Mouse (Mus musculus) embryo, embryonic 10.5 days (tissue): ENCODE results near the gene Olfr1265.

Experiments used
- DNase-seq: peaks from one replicate; pipeline ENCODE4 v3.0.0-alpha.2; 2015; ENCODE audit warnings: low spot score

Gene Olfr1265

DNA sequence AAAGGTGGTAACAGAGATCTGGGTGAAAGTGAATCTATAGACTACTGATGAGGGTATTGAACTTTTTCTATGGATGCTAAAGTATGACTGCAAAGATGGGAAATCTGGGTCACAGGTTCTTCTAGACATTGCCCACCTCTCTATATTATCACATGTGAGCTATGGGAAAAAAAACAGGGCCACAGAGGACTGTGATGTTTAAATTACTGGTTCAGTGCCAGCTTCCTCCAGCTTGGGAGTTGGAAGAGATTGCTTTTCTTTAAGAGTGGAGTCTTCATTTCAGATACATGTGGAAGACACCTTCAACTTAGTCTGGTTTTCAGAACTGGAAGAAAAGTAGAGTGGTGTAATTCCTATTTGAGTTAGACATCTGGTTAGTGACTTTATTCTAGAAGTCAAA, at the start of gene Olfr1265:
Gene Olfr1265, plus strand, starts transcription at position 301 of the 400 bp plus-strand sequence.
- DNase-seq, result no peak

DNA sequence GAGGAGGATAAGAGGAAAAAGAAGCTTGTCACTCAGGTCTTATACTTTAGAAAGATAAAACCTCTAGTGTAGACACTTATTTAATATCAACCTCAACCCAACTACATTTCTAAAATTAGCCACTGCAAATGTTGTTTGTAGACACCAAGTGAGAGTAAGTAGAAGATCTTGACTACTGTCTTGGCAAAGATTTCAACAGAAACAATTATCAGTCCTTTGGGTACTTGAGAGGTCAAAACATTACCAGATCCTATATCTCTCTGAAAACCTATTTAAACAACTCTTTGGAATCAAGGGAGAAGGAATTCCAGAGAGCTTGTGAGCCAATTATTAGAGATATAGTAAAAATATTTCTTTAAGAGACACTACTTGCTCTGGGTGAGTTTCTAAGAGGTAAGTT, 44.2 kb upstream of the Olfr1265 start, which contains the start of gene Olfr1261:
Gene Olfr1261, plus strand, starts transcription at position 301 of the 400 bp plus-strand sequence.
- no peak for DNase-seq

DNA sequence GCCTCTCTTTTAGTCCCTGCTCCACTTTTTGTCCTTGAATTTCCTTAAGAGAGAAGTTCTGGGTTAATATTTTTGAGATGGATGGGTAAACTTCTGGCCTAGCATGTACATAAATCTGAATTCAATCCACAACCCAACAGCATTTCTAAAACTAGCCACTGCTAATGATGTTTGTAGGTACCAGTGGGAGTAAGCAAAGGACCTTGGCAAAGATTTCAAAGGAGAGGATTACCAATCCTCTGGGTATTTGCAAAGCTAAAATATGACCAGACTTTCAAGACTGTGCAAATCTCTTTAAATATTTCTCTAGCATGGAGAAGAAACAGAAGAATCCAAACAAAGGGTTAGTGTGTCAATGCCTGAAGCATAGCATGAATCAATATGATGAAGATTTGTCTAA, 35.3 kb upstream of the Olfr1265 start, which contains the start of gene Olfr1262:
Gene Olfr1262, plus strand, starts transcription at position 301 of the 400 bp plus-strand sequence.
- DNase-seq, result no peak

DNA sequence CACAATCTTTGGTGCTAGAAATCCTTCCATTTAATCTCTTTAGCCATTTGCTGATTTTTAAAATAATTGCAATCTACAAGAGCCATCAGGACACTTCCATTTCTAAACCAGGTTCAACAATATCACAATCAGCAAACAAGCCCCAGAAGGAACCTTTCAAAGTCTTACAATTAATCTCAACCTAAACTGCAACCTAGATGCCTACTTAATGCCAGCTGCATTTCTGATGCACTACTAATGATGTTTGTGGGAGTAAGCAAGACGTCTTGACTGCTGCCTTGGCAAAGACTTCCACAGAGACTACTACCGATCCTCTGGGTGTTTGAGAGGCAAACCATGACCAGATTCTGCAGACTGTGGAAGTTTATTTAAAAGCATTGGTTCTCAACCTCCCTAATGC, 23.3 kb upstream of the Olfr1265 start, which contains the start of gene Olfr1263:
Gene Olfr1263, plus strand, starts transcription at position 301 of the 400 bp plus-strand sequence.
- DNase-seq, result no peak

DNA sequence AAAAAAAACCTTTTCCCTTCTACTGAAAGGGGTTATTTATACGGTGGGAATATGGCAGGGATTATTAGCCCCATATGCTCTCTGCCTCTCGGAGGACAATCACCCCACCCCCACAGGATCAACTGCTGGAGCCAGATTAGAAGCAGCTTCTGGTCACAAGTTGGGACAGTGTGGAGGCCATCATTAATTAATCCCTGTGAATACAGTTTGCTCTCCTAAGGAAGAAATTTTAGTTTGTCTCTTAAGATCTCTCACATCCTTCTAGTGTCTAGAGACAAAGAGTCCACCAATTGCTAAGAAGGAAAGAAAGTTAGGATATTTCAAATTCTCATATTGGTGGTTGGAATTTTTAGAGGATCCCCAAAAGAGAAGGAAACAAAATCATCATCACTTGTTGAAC, 9.7 kb upstream of the Olfr1265 start, which contains the start of gene Olfr1264:
Gene Olfr1264, minus strand, starts transcription at position 101 of the 400 bp plus-strand sequence.
- no peak for DNase-seq

DNA sequence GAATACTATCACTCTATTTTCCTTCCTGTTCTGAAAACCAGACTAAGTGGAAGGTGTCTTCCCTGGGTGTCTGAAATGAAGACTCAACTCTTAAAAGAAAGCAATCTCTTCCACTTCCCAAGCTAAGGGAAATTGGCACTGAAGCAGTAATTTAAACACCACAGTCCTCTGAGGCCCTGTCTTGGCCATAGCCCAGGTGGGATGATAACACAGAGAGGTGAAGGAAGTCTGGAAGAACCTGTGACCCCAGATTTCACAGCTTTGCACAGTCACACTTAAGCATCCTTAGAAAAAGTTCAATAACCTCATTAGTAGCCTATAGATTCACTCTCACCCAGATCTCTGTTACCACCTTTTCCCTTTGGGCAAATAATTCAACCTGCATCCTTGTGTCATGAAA, 28.4 kb downstream of the Olfr1265 start, which contains the start of gene Olfr140:
Gene Olfr140, minus strand, starts transcription at position 101 of the 400 bp plus-strand sequence.
- DNase-seq, result no peak

DNA sequence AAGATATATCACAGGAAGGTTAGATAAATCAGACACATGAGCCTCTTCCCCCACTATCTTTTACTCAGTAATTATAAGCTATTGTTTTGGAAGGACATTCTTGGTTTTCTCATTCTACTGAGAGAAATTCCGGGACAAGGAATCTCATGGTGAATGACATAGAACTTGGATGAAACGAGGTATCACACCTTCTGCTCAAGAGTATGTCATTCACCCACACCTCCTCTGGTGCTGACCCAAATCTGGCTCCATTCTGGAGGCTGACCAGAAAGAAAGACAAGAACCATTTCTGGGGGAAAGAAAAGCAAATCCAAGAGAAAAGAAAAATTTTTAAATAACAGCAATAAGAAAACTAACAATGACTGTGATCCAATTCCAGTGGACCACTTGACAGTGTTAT, 34.9 kb downstream of the Olfr1265 start:
- DNase-seq, result no peak
